Mouse (Mus musculus): ENCODE data around the gene Chmp5. TPM values are rescaled to one million over a fixed set of nuclear protein-coding genes. Genes with fewer than 3 reads are reported as not detected.

Chmp5 gene
- polyA plus RNA-seq, 1 experiment from 2014 or later, result 152 TPM

DNA sequence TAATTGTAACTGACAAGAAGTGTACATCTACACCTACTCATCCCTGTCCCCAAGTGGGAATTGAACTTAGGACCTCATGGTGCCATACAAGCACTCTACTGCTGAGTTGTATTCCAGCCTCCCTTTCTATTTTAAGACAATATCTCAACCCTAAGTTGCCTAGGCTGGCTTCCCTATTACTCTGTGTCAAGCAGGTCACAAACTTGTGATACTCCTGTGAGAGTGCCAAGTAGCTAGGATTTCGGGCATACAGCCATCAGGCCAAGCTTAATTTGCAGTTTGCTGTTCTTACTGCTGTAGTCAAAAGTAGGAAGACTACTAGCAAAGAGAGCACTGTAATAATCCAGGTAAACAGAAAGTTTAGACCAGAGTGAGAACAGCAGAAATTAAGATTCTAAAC, 35.5 kb downstream of the Chmp5 start:
- H3K27me3 ChIP-seq, result no peaks in the 10 kb centered on the region
- H3K36me3 ChIP-seq, result peaks cover 70% of the 10 kb centered on the region
- H3K27ac ChIP-seq (replicated peaks), result no peak overlapping the region
- no peak for ATAC-seq (ENCODE audit: low FRiP score, low read depth)
- H3K4me2 ChIP-seq (replicated peaks), result no peak overlapping the region
- 89% methylated on average over 1 of the region's 1 CpGs for WGBS
- no peak overlapping the region for H3K9ac ChIP-seq (replicated peaks)
- H3K4me3 ChIP-seq, result no peak overlapping the region
- H3K9me3 ChIP-seq, result no peaks in the 10 kb centered on the region
- no peaks in the 10 kb centered on the region for H3K4me1 ChIP-seq

DNA sequence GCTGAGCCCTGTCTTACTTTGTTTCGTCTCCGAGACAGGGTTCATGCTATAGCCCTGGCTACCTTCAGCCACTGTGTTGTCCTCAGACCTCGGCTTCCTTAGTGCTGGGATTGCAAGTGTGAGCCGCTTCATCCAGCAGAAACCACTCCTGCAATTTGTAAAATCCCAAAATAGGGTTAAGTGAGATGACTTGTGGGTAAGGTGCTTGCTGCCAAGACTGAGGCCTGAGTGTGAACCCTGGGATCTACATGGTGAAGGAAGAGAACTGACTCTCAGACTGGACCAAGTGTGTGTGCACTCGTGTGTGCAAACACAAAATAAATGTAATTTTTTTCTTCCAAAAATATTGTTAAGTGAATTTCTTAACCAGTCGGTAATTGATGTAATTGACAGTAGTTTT, 41.4 kb downstream of the Chmp5 start:
- WGBS, result 82% methylated on average over 6 of the region's 6 CpGs
- H3K4me3 ChIP-seq, result no peak overlapping the region
- no peaks in the 10 kb centered on the region for H3K4me1 ChIP-seq
- H3K9ac ChIP-seq (replicated peaks), result no peak overlapping the region
- no peak overlapping the region for H3K27ac ChIP-seq (replicated peaks)
- no peak for ATAC-seq (ENCODE audit: low FRiP score, low read depth)
- peaks cover 84% of the 10 kb centered on the region for H3K36me3 ChIP-seq
- no peak overlapping the region for H3K4me2 ChIP-seq (replicated peaks)
- no peaks in the 10 kb centered on the region for H3K27me3 ChIP-seq
- H3K9me3 ChIP-seq, result no peaks in the 10 kb centered on the region

DNA sequence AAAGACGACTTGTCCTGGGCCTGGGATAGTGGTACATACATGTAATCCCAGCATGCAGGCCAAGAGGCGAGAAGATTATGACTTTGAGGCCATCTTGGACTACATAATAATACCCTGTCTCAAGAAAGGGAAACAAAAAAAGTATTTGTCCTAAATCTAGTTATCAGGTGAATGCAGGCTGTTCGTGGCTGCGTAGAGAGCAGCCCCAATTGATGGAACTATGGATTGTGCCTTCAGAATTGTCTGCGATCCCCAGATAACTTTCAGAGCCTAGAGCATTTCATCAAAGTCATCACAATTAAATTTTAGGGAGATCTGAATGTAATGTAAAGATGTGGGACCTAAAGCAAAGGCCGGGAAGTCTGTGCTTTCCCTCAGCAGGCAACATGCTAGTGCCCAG, 48.1 kb downstream of the Chmp5 start:
- no peak overlapping the region for H3K27ac ChIP-seq (replicated peaks)
- no peaks in the 10 kb centered on the region for H3K9me3 ChIP-seq
- peaks cover 91% of the 10 kb centered on the region for H3K36me3 ChIP-seq
- no peaks in the 10 kb centered on the region for H3K4me1 ChIP-seq
- H3K4me3 ChIP-seq, result no peak overlapping the region
- H3K27me3 ChIP-seq, result no peaks in the 10 kb centered on the region
- no peak overlapping the region for H3K9ac ChIP-seq (replicated peaks)
- ATAC-seq (ENCODE audit: low FRiP score, low read depth), result no peak
- H3K4me2 ChIP-seq (replicated peaks), result no peak overlapping the region
- 94% methylated on average over 6 of the region's 6 CpGs for WGBS

DNA sequence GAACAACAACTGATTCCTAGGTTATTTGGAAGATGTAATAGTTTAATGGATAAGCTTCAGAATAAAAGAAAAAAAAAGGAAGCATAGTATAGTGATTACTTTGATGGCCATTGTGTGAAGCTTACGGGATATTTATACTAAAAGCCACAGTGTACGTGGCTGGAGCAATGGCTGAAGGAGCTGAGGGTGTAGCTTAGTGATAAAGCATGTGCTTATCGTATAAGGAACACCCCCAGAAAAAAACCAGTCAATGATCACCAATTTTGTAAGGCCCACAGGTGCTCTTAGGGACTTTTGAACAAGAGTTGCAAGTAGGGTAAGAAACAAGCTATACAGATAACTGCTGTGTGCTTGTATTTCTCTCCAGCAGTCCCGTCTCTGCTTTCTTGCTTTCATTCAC, 49.7 kb downstream of the Chmp5 start:
- no peak overlapping the region for H3K27ac ChIP-seq (replicated peaks)
- WGBS, result 94% methylated on average over 4 of the region's 4 CpGs
- H3K4me3 ChIP-seq, result no peak overlapping the region
- H3K4me2 ChIP-seq (replicated peaks), result no peak overlapping the region
- no peaks in the 10 kb centered on the region for H3K4me1 ChIP-seq
- ATAC-seq (ENCODE audit: low FRiP score, low read depth), result no peak
- no peak overlapping the region for H3K9ac ChIP-seq (replicated peaks)
- H3K9me3 ChIP-seq, result no peaks in the 10 kb centered on the region
- H3K27me3 ChIP-seq, result no peaks in the 10 kb centered on the region
- peaks cover 91% of the 10 kb centered on the region for H3K36me3 ChIP-seq

DNA sequence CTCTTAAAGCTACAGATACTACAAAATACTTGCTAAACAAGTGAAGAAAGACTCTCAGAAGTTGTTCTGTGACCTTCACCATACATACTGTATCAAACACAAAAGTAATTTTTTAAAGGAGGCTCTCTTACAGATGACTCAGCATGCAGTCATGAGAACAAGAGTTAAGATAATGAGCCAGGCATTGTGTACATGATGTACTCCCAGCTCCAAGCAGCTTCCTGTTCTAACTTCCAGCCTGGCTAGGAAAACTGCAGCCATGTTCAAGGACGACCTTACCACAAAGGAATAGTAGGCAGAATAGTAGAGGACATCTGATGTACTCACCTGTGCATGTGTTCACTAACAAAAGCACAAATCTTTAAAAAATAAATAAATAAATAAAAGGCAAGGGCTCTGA, 52.1 kb downstream of the Chmp5 start:
- 84% methylated on average over 1 of the region's 1 CpGs for WGBS
- H3K4me1 ChIP-seq, result no peaks in the 10 kb centered on the region
- no peaks in the 10 kb centered on the region for H3K9me3 ChIP-seq
- H3K27me3 ChIP-seq, result no peaks in the 10 kb centered on the region
- H3K27ac ChIP-seq (replicated peaks), result no peak overlapping the region
- no peak overlapping the region for H3K4me3 ChIP-seq
- no peak overlapping the region for H3K9ac ChIP-seq (replicated peaks)
- H3K4me2 ChIP-seq (replicated peaks), result no peak overlapping the region
- ATAC-seq (ENCODE audit: low FRiP score, low read depth), result no peak
- peaks cover 95% of the 10 kb centered on the region for H3K36me3 ChIP-seq

DNA sequence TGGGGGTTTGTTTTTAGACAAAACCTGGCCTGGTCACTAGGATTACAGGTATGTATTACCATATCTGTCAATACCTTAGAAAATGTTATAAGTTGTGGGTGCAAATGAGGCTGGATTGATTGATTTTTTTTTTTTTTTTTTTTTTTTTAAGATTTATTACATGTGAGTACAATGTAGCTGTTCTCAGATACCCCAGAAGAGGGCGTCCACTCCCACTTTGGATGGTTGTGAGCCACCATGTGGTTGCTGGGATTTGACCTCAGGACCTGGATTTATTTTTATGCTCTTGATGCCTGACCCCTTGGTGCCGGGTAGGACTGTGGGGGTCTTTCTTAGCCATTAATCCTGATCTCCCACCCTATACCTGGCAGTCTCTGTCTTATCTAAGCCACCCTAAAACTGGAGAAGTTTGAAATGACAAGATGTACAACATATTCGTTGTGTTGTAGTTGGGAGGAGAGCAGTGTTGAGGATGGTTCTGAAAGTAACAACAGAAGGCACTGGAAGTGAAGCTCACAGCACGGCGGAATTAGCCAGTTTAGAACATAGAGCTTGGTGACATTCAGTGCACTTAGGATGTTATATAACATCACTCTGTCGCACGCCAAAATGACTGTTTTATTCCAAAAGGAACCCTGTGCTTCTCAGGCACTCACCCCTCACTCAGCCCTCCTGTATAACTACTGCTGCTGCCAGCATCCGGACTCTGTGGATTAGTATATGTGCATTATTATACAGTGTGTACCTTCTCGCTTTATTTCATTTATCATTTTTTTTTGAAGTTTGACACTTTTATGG, 52.8 kb downstream of the Chmp5 start:
- no peak for ATAC-seq (ENCODE audit: low FRiP score, low read depth)
- H3K9ac ChIP-seq (replicated peaks), result no peak overlapping the region
- peaks cover 89% of the 10 kb centered on the region for H3K36me3 ChIP-seq
- H3K27me3 ChIP-seq, result no peaks in the 10 kb centered on the region
- H3K4me3 ChIP-seq, result no peak overlapping the region
- H3K27ac ChIP-seq (replicated peaks), result no peak overlapping the region
- no peaks in the 10 kb centered on the region for H3K9me3 ChIP-seq
- WGBS, result 89% methylated on average over 9 of the region's 9 CpGs
- no peaks in the 10 kb centered on the region for H3K4me1 ChIP-seq
- no peak overlapping the region for H3K4me2 ChIP-seq (replicated peaks)

DNA sequence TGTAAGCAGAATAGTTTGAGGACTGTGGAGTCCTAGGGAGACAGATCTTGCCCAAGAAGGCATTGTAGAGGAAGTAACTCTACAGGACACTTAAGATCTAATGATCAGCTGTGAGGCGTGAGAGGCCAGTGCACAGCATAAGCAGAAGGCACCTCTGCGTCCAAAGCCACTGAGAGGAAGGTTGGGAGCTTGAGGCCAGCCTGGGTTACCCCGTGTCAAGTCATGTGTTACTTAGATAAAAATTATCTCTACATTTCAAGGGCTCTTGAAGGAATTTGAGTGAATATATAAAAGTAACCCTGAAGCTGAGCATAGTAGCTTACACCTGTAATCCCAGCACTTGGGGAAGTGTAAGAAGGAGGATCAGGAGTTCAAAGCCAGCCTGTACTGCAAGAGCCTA, 65.1 kb downstream of the Chmp5 start:
- no peak overlapping the region for H3K4me3 ChIP-seq
- H3K4me1 ChIP-seq, result no peaks in the 10 kb centered on the region
- no peak overlapping the region for H3K27ac ChIP-seq (replicated peaks)
- no peak overlapping the region for H3K9ac ChIP-seq (replicated peaks)
- 92% methylated on average over 3 of the region's 3 CpGs for whole genome bisulfite sequencing
- H3K4me2 ChIP-seq (replicated peaks), result no peak overlapping the region
- no peaks in the 10 kb centered on the region for H3K9me3 ChIP-seq
- H3K36me3 ChIP-seq, result peaks cover 75% of the 10 kb centered on the region
- no peaks in the 10 kb centered on the region for H3K27me3 ChIP-seq
- ATAC-seq (ENCODE audit: low FRiP score, low read depth), result no peak

Small RNA genes within 50 kb of the gene (microRNA-seq; reads per million reads assigned to microRNA genes)
- gene Mir3094, result 2.8 reads per million, percentile 6 among the genes with 10 or more reads in this experiment

Other genes starting within 250 kb of the Chmp5 start
- 48.0 and 50.8 TPM in 2 replicates for gene Aptx, start 245.2 kb upstream of the Chmp5 start, polyA plus RNA-seq (2016; fragmentation: Nextera tagmentation; extraction: Ambion mirVana)
- gene Dnaja1, start 226.3 kb upstream of the Chmp5 start, polyA plus RNA-seq (2016; fragmentation: Nextera tagmentation; extraction: Ambion mirVana), result 623 and 674 TPM in 2 replicates
- gene Smu1, start 190.5 kb upstream of the Chmp5 start, polyA plus RNA-seq (2016; fragmentation: Nextera tagmentation; extraction: Ambion mirVana), result 149 and 154 TPM in 2 replicates
- gene B4galt1, start 94.4 kb upstream of the Chmp5 start, polyA plus RNA-seq (2016; fragmentation: Nextera tagmentation; extraction: Ambion mirVana), result 14.8 and 15.2 TPM in 2 replicates
- gene Spink4, start 28.4 kb upstream of the Chmp5 start, polyA plus RNA-seq (2016; fragmentation: Nextera tagmentation; extraction: Ambion mirVana), result not detected in 2 replicates
- 218 and 219 TPM in 2 replicates for gene Bag1, start 113 bp upstream of the Chmp5 start, polyA plus RNA-seq (2016; fragmentation: Nextera tagmentation; extraction: Ambion mirVana)
- 102 and 104 TPM in 2 replicates for gene Nfx1, start 22.5 kb downstream of the Chmp5 start, polyA plus RNA-seq (2016; fragmentation: Nextera tagmentation; extraction: Ambion mirVana)
- not detected in 2 replicates for gene Aqp7, start 99.7 kb downstream of the Chmp5 start, polyA plus RNA-seq (2016; fragmentation: Nextera tagmentation; extraction: Ambion mirVana)
- gene Aqp3, start 149.8 kb downstream of the Chmp5 start, polyA plus RNA-seq (2016; fragmentation: Nextera tagmentation; extraction: Ambion mirVana), result 0.65 and 0.93 TPM in 2 replicates
- 27.4 and 28.2 TPM in 2 replicates for gene Nol6, start 176.0 kb downstream of the Chmp5 start, polyA plus RNA-seq (2016; fragmentation: Nextera tagmentation; extraction: Ambion mirVana)
- gene Ube2r2, start 187.3 kb downstream of the Chmp5 start, polyA plus RNA-seq (2016; fragmentation: Nextera tagmentation; extraction: Ambion mirVana), result 97.7 and 115 TPM in 2 replicates